Mouse (Mus musculus): ENCODE data around the gene Abl1. TPM values are rescaled to one million over a fixed set of nuclear protein-coding genes. Genes with fewer than 3 reads are reported as not detected.
A peak's percentile ranks its signal among the peaks of the same experiment; 100 is the strongest.

Abl1 gene
- polyA plus RNA-seq, 1 experiment, result 44.8 TPM

GRCm38 (mm10) chr2:31809358-31809740, 121.2 kb downstream of the Abl1 start:
- Histone ChIP-seq H3K36me3 (ENCODE audit: control insufficient read depth, insufficient read depth, low read length, poor library complexity, severe bottlenecking) (no peaks in the 10 kb centered on the region), H3K27ac (ENCODE audit: insufficient read depth, low read length) (no peak overlapping the region), H3K4me1 (ENCODE audit: control insufficient read depth, insufficient read depth, low read length) (no peaks in the 10 kb centered on the region), H3K9ac (ENCODE audit: low read depth, poor library complexity, severe bottlenecking) (no peak overlapping the region), H3K27me3 (ENCODE audit: control insufficient read depth, insufficient read depth, low read length, poor library complexity, severe bottlenecking) (no peaks in the 10 kb centered on the region), H3K4me3 (ENCODE audit: low read depth, low read length) (no peak overlapping the region), H3K9me3 (replicated peaks; ENCODE audit: control insufficient read depth, insufficient read depth, low read length, poor library complexity, severe bottlenecking) (no peaks in the 10 kb centered on the region)
- TF ChIP-seq CTCF (IDR thresholded peaks at IDR 0.05; ENCODE audit: low read depth, low read length) (no peak), EP300 (IDR thresholded peaks at IDR 0.05; ENCODE audit: insufficient read depth, low read depth, low read length) (no peak), POLR2A (IDR thresholded peaks at IDR 0.05; ENCODE audit: insufficient read depth, low read length) (no peak)

- no peak within 1 kb of the TSS for H3K9ac ChIP-seq (ENCODE audit: low read depth, poor library complexity, severe bottlenecking)
- H3K27ac ChIP-seq (ENCODE audit: insufficient read depth, low read length), result no peak within 1 kb of the TSS
- no peaks in the 10 kb centered on the region for H3K4me1 ChIP-seq (ENCODE audit: control insufficient read depth, insufficient read depth, low read length)
- TF ChIP-seq CTCF (IDR thresholded peaks at IDR 0.05; ENCODE audit: low read depth, low read length), result no peak
- TF ChIP-seq EP300 (IDR thresholded peaks at IDR 0.05; ENCODE audit: insufficient read depth, low read depth, low read length), result no peak
- TF ChIP-seq POLR2A (IDR thresholded peaks at IDR 0.05; ENCODE audit: insufficient read depth, low read length), result no peak
- H3K9me3 ChIP-seq (replicated peaks; ENCODE audit: control insufficient read depth, insufficient read depth, low read length, poor library complexity, severe bottlenecking), result no peaks in the 10 kb centered on the region
- H3K36me3 ChIP-seq (ENCODE audit: control insufficient read depth, insufficient read depth, low read length, poor library complexity, severe bottlenecking), result no peaks in the 10 kb centered on the region
- no peaks in the 10 kb centered on the region for H3K27me3 ChIP-seq (ENCODE audit: control insufficient read depth, insufficient read depth, low read length, poor library complexity, severe bottlenecking)
- H3K4me3 ChIP-seq (ENCODE audit: low read depth, low read length), result no peak within 1 kb of the TSS
Observed at GRCm38 (mm10) chr2:31810444-31810843, 122.3 kb downstream of the Abl1 start, which contains the start of gene Qrfp. Gene Qrfp, minus strand, starts transcription at chr2:31810580.

GRCm38 (mm10) chr2:31811086-31811958, 123.1 kb downstream of the Abl1 start:
- H3K27me3 ChIP-seq (ENCODE audit: control insufficient read depth, insufficient read depth, low read length, poor library complexity, severe bottlenecking), result no peaks in the 10 kb centered on the region
- H3K36me3 ChIP-seq (ENCODE audit: control insufficient read depth, insufficient read depth, low read length, poor library complexity, severe bottlenecking), result no peaks in the 10 kb centered on the region
- H3K9me3 ChIP-seq (replicated peaks; ENCODE audit: control insufficient read depth, insufficient read depth, low read length, poor library complexity, severe bottlenecking), result no peaks in the 10 kb centered on the region
- H3K4me3 ChIP-seq (ENCODE audit: low read depth, low read length), result no peak overlapping the region
- H3K27ac ChIP-seq (ENCODE audit: insufficient read depth, low read length), result no peak overlapping the region
- no peak overlapping the region for H3K9ac ChIP-seq (ENCODE audit: low read depth, poor library complexity, severe bottlenecking)
- no peaks in the 10 kb centered on the region for H3K4me1 ChIP-seq (ENCODE audit: control insufficient read depth, insufficient read depth, low read length)
- TF ChIP-seq CTCF (IDR thresholded peaks at IDR 0.05; ENCODE audit: low read depth, low read length), result no peak
- no peak for TF ChIP-seq POLR2A (IDR thresholded peaks at IDR 0.05; ENCODE audit: insufficient read depth, low read length)
- no peak for TF ChIP-seq EP300 (IDR thresholded peaks at IDR 0.05; ENCODE audit: insufficient read depth, low read depth, low read length)

GRCm38 (mm10) chr2:31813641-31814040, 125.5 kb downstream of the Abl1 start:
- TF ChIP-seq CTCF (IDR thresholded peaks at IDR 0.05; ENCODE audit: low read depth, low read length), result no peak
- TF ChIP-seq POLR2A (IDR thresholded peaks at IDR 0.05; ENCODE audit: insufficient read depth, low read length), result no peak
- no peak for TF ChIP-seq EP300 (IDR thresholded peaks at IDR 0.05; ENCODE audit: insufficient read depth, low read depth, low read length)
- H3K9ac ChIP-seq (ENCODE audit: low read depth, poor library complexity, severe bottlenecking), result no peak overlapping the region
- no peaks in the 10 kb centered on the region for H3K9me3 ChIP-seq (replicated peaks; ENCODE audit: control insufficient read depth, insufficient read depth, low read length, poor library complexity, severe bottlenecking)
- H3K4me1 ChIP-seq (ENCODE audit: control insufficient read depth, insufficient read depth, low read length), result no peaks in the 10 kb centered on the region
- no peaks in the 10 kb centered on the region for H3K36me3 ChIP-seq (ENCODE audit: control insufficient read depth, insufficient read depth, low read length, poor library complexity, severe bottlenecking)
- H3K27me3 ChIP-seq (ENCODE audit: control insufficient read depth, insufficient read depth, low read length, poor library complexity, severe bottlenecking), result no peaks in the 10 kb centered on the region
- no peak overlapping the region for H3K4me3 ChIP-seq (ENCODE audit: low read depth, low read length)
- no peak overlapping the region for H3K27ac ChIP-seq (ENCODE audit: insufficient read depth, low read length)

GRCm38 (mm10) chr2:31814699-31815098, 126.5 kb downstream of the Abl1 start:
- Histone ChIP-seq H3K27me3 (ENCODE audit: control insufficient read depth, insufficient read depth, low read length, poor library complexity, severe bottlenecking) (no peaks in the 10 kb centered on the region), H3K4me1 (ENCODE audit: control insufficient read depth, insufficient read depth, low read length) (no peaks in the 10 kb centered on the region), H3K4me3 (ENCODE audit: low read depth, low read length) (no peak overlapping the region), H3K27ac (ENCODE audit: insufficient read depth, low read length) (no peak overlapping the region), H3K36me3 (ENCODE audit: control insufficient read depth, insufficient read depth, low read length, poor library complexity, severe bottlenecking) (no peaks in the 10 kb centered on the region), H3K9me3 (replicated peaks; ENCODE audit: control insufficient read depth, insufficient read depth, low read length, poor library complexity, severe bottlenecking) (no peaks in the 10 kb centered on the region), H3K9ac (ENCODE audit: low read depth, poor library complexity, severe bottlenecking) (no peak overlapping the region)
- TF ChIP-seq POLR2A (IDR thresholded peaks at IDR 0.05; ENCODE audit: insufficient read depth, low read length), result no peak
- TF ChIP-seq EP300 (IDR thresholded peaks at IDR 0.05; ENCODE audit: insufficient read depth, low read depth, low read length), result no peak
- TF ChIP-seq CTCF (IDR thresholded peaks at IDR 0.05; ENCODE audit: low read depth, low read length), result no peak

- Histone ChIP-seq H3K4me1 (ENCODE audit: control insufficient read depth, insufficient read depth, low read length) (no peaks in the 10 kb centered on the region), H3K36me3 (ENCODE audit: control insufficient read depth, insufficient read depth, low read length, poor library complexity, severe bottlenecking) (no peaks in the 10 kb centered on the region), H3K9ac (ENCODE audit: low read depth, poor library complexity, severe bottlenecking) (no peak overlapping the region), H3K27ac (ENCODE audit: insufficient read depth, low read length) (no peak overlapping the region), H3K4me3 (ENCODE audit: low read depth, low read length) (no peak overlapping the region), H3K27me3 (ENCODE audit: control insufficient read depth, insufficient read depth, low read length, poor library complexity, severe bottlenecking) (no peaks in the 10 kb centered on the region), H3K9me3 (replicated peaks; ENCODE audit: control insufficient read depth, insufficient read depth, low read length, poor library complexity, severe bottlenecking) (no peaks in the 10 kb centered on the region)
- TF ChIP-seq CTCF (IDR thresholded peaks at IDR 0.05; ENCODE audit: low read depth, low read length) (peak; percentile 88), EP300 (IDR thresholded peaks at IDR 0.05; ENCODE audit: insufficient read depth, low read depth, low read length) (no peak), POLR2A (IDR thresholded peaks at IDR 0.05; ENCODE audit: insufficient read depth, low read length) (no peak)
Observed at GRCm38 (mm10) chr2:31815367-31815766, 127.2 kb downstream of the Abl1 start.

Data from ES-Bruce4 (cell line).